Mouse (Mus musculus) C2C12 (cell line): ENCODE results near the gene Prnp.

Experiments
- CEBPB ChIP-seq: IDR thresholded peaks from one replicate; pipeline ENCODE4 v1.6.1; 2011; ENCODE audit warnings: low read depth, mild to moderate bottlenecking, control low read depth, moderate library complexity
- CTCF ChIP-seq: IDR thresholded peaks from one replicate; pipeline ENCODE4 v1.5.1; 2011; ENCODE audit not compliant: control insufficient read depth, insufficient read depth, insufficient read length
- MYOD1 ChIP-seq: IDR thresholded peaks from one replicate; pipeline ENCODE4 v1.6.1; 2011; ENCODE audit warnings: low read depth; ENCODE audit not compliant: control insufficient read depth, insufficient read length
- USF1 ChIP-seq: IDR thresholded peaks from one replicate; pipeline ENCODE4 v1.6.1; 2011; ENCODE audit warnings: low read depth, mild to moderate bottlenecking, control low read depth, moderate library complexity

- TF ChIP-seq CTCF (no peak), MYOD1 (no peak), CEBPB (no peak), USF1 (no peak)
These were observed 40.9 kb downstream of the Prnp start, which contains the start of gene Prnd for GRCm38 (mm10) chr2:131950598-131951095.
